Mouse (Mus musculus) lung, postnatal 4 days (tissue): ENCODE data around the gene 1700019D03Rik.
"Not testable (repeated sequence)": the region's sequence is repeated elsewhere in the genome, so short reads cannot be mapped to it uniquely, and the experiment has no call there.

Experiments used
- DNase-seq, 2 experiments: peaks; one replicate each; pipeline ENCODE4 v3.0.0; 2021

1700019D03Rik gene

DNA sequence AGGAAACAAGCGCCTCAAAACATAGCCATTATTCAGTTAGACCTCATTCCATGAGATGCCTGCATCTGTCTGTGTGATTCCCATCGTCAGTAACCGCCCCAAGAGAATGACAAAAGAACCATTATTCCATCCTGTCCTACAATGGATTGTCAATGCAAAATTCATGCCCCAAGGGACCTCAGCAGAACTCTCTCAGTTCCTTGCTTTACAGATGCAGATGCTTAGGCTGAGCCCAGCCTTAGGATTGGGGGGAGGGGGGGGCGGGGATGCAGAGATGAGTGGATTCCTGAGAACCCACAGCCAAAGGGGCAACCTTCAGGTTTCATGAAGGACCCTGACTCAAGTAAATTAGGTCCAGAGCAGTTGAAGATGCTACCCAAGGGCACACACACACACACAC, 66.4 kb downstream of the 1700019D03Rik start:
- no peak for DNase-seq

DNA sequence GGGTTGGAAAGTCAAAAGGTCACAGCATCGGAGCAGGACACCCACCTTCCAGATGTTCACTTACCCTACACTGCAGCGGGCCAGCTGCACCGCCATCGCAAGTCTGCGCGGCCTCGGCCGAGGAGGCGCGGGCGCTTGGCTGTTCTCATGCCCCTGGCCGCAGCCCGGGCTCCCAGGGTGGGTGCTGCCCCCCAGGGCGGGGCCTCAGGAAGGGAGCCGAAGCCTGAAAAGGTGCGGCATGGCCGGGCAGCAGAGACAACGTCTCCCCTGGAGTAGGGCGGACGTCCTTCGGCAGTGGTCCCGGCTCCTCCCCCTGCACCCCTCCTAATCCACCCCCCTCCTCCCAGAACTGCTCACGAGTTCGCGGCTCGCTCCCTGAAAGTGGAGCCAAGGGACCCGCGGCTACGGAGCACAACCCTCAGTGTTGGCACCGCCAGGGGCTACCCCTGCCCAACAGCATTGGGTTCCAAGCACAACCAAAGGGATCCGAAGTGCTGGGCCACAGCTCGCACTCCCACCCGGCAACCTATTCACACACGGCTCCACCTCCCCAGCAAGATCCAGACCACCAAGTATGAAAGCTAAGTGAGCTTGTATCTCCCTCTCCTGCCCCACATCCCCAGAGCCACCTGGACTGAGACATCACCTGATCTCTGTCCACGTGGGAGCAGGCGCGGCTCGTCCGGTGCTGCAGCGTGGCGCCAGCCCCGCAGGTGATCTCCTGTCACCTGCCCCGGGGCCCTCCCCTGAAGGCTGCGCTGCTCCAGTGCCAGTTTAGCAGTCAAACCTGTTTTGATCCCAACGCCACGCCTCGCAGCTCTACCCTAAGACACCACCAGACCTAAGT, 67.2 kb downstream of the 1700019D03Rik start:
- DNase-seq = peak; percentile 36 to 68

DNA sequence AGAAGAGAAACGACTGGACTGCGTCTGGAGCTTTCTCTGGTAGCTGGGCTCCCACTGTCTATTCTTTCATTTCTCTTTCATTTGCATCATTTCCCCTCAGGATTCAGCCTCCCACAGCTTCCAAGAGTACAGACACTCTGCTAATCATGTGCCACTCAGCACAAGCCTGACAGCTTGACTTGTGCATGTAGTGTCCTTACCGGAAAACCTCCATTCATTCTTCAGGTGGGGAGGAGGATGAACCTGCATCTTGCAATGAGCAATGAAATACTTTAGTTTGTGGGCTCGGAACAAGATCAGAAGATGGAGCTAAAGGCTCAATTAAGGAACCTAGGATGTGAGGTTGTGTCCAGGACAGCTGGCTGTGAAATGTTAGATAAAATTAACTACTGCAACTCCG, 67.8 kb downstream of the 1700019D03Rik start:
- no peak for DNase-seq

DNA sequence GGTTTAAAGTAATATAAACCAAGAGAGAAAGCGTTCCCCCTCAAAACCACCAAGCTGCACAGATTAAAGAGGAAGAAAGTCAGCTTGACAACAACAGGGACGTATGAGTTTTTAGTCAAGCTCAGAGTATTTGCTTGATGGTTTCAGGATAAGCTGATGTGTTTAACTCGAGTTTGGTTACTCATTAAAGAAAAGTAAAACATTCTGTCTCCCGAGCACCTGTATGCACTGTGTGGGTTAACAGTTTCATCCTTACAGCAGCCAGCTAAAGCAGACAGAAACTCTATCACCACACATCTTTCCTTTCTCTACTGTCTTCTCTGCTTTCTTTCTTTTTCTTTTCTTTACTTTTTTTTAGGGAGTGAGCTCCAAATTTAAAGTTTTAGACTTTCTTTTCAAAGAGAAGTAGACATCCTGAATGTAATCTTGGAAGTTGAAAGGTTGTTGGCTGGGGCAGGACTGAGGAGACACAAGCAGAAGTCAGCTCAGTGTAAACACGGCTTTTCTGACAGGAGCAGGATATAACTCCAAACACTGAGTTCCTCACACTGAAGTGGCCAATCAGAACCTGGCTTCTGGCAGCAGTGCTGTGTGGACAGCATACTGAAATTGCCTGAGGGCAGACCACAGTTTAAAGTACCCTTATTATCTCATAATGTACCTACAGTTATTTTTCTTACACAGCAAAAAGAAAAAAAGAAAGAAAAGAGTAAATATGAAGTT, 68.7 kb downstream of the 1700019D03Rik start:
- DNase-seq = no peak

DNA sequence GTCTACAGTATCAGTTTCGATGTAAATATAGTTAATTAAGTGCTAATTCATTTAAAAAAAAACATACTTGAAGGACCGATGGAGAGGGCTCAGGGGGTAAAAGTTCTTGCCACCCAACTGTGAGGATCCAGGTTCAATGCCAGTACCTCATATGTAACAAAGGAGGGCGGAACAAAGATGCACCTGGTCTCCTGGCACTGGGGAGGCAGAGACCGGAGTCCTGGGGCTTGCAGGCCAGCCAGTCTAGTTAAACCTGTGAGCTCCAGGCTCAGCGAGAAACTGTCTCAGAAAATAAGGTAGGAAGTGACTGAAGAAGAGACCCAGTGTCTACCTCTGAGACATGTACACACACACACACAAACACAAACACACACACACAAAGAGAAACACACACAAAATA, 72.1 kb downstream of the 1700019D03Rik start:
- DNase-seq = no peak

DNA sequence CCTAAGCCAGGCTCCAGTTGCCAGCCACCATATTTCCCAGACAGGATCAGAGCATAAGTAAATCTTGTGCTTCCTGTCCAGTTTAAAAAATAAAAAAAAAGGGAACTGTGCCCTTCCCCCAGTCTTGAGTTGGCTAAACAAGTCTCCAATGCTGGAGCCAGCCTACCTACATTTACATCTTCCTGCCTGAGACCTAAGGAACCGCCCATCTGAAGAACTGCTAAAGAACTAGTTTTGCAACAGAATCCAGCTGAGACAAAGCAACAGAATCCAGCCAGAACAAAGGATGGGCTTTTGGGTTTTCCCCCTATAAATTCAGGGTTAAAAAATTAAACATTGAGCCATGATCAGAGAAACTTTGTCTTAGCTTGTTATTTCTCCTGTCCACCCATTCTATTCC, 81.0 kb downstream of the 1700019D03Rik start:
- DNase-seq = no peak

DNA sequence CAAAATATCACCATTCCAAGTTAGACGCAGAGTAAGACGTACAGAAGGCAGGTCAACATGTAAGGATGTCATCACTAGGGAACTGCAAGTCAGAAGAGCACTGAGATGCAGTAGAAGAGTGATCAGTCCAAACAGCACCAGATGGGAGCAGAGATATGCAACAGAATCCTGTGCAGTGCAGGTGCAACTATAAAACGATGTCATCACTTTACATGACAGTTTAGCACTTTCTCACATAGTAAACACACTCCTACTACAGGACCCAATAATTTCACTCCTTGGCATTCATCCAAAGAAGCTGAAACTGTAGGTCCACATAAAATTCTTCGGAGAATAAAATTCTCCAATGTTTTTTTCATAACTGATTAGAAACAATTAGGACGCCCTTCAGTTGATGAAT, 85.5 kb downstream of the 1700019D03Rik start:
- DNase-seq = no peak

DNA sequence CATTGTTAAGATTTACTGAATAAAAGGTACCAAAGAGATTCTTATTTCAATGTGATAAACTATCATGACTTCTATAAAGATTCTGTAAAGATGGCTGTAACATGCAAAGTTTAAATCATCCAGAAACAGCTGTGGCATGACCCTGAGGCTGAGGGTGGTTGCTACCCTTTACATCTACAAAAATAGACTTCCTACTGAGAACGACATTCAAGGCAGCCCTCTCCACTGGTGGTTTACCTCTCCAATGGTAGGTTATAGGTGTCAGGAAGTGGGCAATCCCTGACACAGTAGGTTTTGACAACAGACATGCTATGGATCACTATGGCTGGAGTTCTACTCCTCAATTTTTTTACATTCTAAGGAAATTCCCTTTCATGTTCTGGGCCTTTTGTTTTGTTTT, 95.5 kb downstream of the 1700019D03Rik start:
- not testable (repeated sequence) for DNase-seq

DNA sequence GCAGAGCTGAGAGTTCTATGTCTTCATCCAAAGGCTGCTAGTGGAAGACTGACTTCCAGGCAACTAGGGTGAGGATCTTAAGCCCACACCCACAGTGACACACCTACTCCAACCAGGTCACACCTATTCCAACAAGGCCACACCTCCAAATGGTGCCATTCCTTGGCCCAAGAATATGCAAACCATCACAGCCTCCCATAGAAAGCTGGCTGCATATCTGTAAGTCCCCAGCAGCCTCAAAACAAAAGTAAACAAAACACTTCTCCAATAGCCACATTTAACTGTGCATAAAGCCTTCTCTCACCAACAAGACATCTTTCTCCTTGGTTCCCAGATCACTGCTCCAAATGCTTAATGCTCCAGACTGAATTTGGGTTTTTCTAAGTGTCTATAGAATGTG, 101.1 kb downstream of the 1700019D03Rik start:
- DNase-seq = not testable (repeated sequence)

DNA sequence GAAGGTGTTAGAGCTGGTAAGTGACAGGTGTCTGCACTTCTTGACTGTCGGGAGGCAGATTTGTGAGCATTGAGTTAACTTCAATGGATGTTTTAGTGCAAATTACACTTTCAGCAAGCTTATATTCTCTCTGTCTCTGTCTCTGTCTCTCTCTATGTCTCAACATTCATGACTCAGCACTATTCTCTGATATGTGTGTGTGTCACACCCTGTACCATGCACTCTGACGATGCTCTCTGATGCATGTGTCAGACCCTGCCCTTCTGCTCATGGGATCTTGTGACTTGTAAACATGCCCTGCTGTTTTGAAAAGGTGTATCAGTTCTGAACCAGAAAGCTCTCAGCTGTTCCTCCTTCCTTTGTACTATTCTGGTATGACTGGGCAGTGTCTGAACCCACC, 103.3 kb downstream of the 1700019D03Rik start:
- DNase-seq = no peak

DNA sequence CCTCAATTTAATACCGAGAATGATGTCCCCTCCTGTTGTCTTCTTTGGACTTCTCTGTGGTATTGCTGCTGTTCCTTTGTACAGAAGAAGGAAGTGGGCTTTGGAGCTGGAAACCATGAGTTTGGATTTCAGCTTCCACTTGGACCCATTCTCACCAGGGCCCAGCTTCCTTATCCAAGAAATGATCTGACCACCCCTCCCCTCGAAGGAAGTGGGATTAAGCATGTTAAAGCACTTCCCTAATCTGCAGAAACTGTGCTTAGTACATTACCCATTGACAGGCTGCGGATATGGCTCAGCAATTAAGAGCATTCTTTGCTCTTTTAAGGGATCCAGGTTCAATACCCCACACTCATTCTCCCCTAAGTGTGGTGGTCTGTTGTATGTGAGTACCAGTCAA, 110.2 kb downstream of the 1700019D03Rik start:
- no peak for DNase-seq

DNA sequence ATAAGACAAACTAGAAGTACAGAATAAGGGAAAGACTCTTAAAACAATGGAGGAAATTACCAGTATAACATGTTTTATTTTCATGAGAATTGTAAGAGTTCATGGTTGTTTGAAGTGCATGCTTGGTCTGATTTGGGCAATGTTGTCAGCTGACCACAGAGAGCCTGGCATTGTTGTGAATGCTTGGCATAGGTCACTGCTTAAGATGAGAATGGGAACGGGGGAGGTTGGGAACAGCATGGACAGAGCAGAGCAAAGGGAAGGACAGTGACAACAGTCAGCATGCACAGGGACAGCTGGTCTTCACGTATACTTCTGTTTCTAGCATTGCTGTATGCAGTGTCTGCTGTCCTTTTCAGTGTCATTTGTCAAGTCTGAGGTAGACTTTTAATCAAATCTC, 135.8 kb downstream of the 1700019D03Rik start:
- no peak for DNase-seq
